Mouse (Mus musculus) heart, postnatal 10 days (tissue): ENCODE data around the gene Fhod1. TPM values are rescaled to one million over a fixed set of nuclear protein-coding genes. Genes with fewer than 3 reads are reported as not detected.

Experiments used
- DNase-seq, 2 experiments: peaks; one replicate each; pipeline ENCODE4 v3.0.0; 2021
- intact Hi-C: fragments of 180-260 bp; cut with DNase I; formaldehyde crosslinking; loops from one replicate; pipeline ENCODE4 v1.15.1; 2025
- total RNA-seq, 2 experiments: library from RNA; stranded (reverse); gene quantifications; 2 replicates each; pipeline ENCODE4 v1.2.3; 2021

Gene Fhod1
- total RNA-seq, 2 experiments from 2014 or later = 10.9 to 11.7 TPM

DNA sequence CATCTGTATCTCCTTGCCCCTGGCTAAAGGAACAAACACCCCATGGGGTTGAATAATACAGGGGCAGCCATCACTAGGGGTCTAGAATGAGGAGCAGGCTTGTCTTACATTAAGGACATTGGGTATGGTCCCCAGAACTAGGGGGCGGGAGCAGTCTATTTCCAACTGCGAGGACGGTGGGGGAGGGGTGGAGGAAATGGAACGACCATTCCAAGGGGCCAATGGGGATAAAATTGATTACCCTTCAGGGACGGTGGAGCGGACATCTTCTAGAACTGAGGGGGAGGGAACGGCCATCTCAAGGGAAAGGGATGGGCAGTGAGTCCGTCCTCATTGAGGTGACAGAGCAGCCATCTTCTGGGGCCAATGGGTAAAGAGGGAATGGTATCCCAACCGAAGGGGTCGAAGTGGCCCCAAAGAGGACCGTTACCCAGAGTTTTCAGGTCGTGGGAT, 22.1 kb downstream of the Fhod1 start:
- intact Hi-C loops = loop anchor here (2.0 kb wide), 2 partner anchors 21 to 27 kb away; partner anchors contain the start of gene Fhod1
- no peak for DNase-seq

DNA sequence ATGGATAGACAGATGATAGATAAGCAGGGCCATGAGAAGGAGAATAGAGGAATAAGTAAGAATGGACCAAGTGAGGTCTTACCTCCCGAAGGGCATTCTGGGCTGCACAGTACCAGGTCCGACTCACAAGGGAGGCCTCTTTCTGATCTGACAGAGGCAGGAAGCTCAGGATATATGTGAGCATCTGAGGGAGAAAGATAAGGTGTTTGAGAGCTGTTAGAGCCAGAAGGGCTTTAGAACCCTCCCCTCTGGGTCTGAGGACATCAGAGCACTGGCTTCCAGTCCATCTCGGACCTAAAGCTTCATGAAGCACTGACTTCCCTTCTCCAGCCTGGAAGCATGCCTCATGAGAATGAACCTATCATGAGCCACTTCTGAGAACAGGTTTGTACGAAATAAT, 24.6 kb downstream of the Fhod1 start:
- intact Hi-C loops = no loop called here
- DNase-seq = no peak

DNA sequence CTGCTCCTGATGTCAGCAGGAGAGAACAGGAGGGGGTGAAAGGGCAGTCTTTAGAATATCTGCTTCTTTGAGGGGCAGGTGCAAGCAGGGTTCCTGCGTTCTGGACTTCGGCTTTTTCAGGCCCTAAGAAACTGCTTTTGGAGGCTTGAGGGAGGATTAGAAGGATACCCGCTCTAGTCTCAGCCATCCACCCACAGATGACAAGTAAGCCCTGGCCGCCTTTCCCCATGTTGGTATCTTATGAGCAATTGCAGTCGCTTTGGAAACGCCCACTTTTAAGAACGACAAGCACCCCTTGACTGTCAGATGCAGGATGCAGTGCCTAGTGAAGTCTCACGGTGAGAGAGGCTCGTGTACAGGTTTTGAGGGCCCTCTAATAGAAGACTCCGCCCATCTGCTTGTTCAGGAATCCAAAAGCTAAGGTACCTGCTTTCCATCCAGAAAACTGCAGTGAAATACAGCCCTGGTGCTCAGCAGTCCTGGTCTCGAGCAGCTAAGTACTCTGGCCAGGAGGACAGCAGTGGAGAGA, 29.0 kb downstream of the Fhod1 start:
- intact Hi-C loops = no loop called here
- no peak for DNase-seq

DNA sequence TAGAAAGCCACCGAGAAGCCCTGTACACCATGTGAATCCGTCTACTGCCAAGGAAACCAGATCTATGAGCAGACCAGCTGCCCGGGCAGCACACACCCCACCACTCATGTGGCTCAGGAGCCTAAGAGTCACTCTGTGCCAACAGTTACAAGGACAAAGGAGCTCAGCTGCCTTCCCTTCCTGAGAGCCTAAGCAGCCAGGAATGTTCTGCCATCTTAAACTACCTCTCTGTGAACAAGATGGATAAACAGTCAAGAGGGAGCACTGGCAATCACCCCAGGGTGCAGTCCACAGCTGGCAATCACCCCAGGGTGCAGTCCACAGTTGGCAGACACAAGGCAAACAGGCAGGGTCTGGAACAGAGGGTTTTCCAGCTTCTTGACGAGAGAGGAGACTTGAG, 29.8 kb downstream of the Fhod1 start:
- intact Hi-C loops = no loop called here

DNA sequence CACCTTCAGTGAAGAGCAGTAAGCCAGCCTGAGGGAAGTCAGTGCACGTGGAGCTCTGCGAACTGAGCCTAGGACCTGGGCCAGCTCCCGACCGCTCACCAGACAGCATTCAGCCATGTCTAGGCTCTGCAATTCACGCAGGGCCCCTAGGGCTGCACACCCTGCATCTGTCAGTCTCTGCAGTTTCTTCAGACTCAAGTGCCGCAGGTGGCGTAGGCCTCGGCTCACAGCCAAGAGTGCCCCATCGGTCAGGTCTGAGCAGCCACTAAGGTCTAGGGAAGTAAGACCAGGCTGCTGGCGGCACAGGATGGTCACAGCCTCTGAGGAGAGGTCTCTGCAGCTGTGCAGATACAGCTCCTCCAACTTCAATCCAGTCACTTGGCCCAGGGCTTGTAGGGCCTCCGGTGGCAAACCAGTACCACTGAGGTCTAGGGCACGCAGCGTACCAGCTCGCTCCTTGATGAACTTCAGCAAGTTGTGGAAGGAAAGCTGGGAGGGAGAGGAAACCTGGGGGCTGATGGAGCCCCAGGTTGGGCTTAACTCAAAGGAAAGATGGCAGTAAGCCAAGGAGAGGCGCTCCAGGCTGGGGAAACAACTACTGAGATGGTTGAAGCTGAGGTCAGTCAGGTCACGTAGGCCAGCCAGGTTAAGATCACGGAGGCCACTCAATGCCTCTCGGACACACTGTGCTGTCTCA, 32.5 kb downstream of the Fhod1 start:
- no peak for DNase-seq
- intact Hi-C loops = no loop called here

More for the DNA sequence above, 29.8 kb downstream of the Fhod1 start:
- no peak for DNase-seq

DNA sequence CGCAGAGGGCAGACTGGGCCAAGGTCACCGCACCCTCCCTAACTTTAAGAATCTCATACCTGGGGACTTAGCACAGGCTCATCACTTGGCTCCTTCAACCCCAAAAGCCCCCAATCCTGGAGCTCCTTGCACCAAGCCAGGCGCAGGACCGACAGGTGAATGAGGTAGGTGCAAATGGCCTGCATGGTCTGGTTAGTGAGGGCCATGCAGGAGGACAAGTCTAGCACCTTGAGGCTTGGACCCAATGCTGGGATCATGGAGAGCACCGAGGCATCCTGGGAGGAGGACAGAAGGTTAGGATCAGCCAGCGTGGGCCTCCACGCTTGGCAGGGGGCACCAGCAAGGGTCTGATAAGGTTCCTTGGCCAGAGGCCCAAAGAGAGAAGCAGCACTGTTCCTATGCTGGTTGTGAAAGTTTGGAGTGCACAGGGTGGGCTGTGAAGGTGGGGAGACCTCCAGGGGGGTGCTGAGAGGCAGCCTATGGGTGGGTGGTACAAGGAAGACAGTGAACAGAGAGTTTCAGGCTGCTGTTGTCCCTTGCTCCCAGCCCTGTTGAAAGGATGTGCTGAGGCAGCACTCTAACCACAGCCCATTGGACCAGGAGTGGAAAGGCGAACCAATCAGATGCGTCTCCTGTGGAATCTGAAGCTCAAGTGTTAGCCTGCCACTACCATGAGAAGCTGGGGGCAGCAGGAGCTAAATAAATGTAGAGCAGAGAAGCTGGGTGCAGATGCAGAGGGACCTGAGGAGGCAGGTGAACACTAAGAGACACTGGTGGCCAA, 33.9 kb downstream of the Fhod1 start:
- intact Hi-C loops = no loop called here

DNA sequence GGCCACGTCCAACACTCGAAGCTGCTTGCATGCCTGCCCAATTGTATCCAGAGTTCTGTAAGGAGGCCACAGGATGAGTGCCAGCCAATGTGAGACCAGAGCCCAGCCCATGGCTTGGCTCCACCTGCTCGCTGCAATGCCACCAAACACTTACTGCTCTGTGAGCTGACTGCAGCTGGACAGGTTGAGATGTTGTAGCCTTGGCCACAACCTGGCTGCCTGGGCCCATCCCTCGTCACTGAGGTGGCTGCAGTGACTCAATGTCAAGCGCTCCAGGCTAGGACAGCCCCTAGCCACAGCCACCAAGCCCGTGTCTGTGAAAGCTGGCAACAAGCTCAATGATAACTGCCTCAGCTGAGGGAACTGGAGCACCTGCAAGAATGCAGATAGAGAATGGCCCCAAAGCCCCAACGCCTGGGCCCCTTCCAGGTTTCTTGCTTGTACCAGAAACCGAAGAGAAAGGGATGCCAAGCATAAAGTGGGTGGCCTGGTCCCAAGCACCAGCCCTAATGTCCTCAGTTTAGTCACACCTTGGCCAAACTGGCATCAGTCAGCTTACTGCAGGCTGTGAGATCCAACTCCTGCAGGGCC, 34.8 kb downstream of the Fhod1 start:
- DNase-seq = peak; percentile 51 to 54
- intact Hi-C loops = no loop called here

More for the DNA sequence above, 33.9 kb downstream of the Fhod1 start:
- no peak for DNase-seq

DNA sequence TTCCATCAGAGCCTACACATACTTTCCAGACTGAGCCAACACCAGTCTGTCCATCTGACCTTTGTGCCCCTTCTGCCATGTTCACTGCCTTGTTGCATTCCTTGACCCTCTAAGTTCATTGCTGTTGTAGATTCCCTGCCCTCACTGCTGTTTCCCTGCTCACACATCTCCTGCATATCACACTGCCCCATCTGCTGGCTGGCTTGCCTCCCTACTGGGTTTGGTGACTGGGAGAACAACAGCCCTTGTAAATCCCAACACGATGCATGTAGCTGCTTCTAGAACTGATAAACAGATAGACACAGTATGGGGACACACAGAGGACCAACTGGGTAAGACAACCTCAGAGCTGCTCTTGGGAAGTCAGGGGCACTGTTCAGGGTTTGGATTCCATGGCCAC, 36.0 kb downstream of the Fhod1 start:
- intact Hi-C loops = no loop called here
- DNase-seq = no peak

DNA sequence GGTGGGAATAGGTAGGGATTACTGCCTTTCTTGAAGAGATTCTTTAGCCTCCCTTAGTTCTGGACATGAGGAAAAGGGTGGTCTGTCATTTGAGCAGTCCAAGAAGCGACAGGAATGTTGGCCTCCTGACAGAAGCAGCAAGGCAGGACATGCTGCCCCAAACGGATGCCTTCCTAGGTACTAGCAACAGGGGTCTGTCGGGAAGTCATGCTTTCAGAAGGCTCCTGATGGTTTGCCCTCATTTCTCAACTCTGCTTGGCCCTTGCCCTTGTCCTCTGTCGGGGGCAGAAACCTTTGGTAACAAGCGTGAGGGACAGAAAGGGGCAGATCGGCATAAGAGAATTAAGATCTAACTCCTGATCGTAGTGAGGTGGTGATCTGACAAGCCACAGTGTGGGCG, 37.6 kb downstream of the Fhod1 start:
- DNase-seq = no peak
- intact Hi-C loops = no loop called here

DNA sequence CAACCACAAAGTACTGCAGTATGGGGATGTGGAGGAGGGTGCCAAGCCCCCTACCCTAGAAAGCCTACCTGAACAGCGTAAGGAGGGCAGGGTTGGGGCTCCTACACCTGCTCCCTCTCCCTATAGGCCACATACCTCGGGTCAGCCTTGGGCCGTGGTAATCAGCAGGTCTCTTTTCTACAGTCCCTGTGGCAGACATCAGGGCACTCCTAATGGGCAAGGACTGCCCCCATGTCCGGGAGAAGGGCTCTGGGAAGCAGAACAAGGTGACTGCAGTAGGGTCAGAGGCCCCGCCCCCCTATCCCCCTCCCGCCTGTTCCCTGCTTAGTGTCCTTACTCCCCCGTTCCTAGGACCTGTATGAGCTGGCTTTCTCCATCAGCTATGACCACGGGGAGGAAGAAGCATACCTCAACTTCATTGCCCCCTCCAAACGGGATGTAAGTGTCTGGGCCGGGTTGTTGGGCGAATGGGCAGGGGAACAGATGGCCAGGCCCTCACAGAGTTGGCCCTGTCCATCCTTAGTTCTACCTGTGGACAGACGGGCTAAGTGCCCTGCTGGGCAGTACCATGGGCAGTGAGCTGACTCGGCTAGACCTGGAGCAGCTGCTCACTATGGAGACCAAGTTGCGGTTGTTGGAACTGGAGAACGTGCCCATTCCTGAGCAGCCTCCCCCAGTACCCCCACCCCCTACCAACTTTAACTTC, 38.5 kb downstream of the Fhod1 start:
- intact Hi-C loops = no loop called here
- DNase-seq = no peak

DNA sequence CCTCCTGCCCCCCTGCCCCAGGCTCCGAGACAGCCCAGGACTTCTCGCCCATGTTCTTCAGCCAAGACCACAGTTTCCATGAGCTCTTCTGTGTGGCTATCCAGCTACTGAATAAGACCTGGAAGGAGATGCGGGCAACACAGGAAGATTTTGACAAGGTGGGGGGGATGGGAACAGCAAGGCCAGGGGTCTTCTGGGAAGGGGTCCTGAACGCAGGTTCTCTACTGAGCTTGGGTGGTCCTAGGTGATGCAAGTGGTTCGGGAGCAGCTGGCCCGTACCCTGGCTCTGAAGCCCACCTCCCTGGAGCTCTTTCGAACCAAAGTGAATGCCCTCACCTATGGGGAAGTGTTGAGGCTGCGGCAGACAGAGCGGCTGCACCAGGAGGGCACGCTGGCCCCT, 39.3 kb downstream of the Fhod1 start:
- intact Hi-C loops = no loop called here
- DNase-seq = no peak

DNA sequence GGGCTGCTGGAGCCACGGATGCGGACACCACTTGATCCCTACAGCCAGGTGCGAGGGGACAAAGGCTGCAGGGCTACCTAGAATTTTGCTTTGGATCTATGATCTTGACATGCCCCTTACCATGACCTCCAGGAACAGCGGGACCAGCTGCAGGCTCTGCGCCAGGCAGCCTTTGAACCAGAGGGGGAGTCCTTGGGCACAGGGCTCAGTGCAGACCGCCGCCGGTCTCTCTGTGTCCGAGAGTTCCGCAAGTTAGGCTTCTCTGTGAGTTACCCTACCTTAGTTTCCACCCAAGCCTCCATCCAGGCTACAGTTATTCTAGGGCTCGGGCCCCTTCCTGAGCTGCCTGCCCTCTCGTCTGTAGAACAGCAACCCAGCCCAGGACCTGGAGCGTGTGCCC, 40.1 kb downstream of the Fhod1 start:
- no peak for DNase-seq

DNA sequence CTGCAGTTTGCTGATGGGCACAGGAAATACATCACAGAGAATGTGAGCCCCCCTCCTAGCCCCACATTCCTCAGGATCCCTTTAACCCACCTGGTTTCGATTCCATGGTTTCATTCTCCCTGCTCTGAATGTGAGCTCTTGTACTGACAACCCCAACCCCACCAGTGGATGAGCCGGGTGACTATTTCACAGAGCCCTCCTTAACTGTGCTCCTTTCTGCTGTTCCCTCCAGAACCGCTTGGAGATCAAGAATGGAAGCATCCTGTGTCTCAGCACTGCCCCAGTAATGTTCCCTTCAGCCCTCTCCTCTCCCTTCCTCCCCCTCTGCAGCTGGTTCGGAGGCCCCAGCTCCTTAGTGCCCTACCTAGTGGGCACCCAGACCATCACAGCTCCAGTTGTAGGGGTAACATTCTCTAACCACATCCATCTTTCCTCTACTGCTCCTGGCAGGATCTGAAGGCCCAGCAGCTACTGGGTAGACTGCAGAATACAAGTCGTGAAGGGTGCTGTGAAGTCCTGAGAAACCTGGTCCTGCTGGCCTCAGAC, 41.5 kb downstream of the Fhod1 start:
- intact Hi-C loops = no loop called here
- no peak for DNase-seq

More for the DNA sequence above, 40.1 kb downstream of the Fhod1 start:
- intact Hi-C loops = no loop called here

DNA sequence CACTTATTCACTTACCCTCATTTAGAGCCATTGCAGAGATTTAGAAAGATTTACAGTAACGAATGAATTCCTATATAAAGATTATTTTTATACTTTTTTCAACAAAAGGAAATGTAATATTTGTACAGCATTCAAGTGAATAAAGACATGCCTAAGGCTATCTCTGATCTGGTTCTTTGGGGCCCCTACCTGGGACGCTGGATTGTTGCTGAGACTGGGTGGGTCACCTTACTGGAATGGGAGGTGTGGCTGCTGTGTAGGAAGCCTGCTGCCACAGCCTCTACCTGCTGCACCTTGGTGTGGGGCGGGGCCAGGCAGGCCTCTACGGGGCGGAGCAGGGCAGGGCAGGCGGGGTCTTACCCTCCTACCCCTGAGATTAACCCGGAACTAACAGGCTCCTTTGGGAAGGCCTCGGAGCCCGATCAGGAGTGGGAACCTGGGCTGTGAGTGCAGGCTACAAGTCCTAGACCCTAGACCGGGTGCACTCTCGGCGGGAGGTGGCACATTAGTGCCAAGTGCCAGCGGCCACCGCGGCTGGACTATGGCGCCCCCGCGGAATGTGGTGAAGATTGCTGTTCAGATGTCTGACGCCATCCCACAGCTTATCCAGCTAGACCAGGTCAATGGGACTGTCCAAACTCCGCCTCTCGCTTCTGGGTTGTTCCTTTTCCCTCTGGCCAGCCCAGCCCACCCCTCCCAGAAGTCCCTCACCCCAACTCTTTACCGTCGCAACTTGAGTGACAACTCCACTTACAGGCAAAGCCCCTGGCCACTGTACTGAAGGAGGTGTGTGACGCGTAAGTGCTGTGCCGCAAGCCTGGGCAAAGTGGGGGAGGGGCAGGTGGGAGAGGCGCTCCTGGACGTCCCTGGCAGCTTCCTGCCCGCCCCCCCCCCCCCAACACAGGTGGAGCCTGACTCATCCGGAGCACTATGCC, 42.3 kb downstream of the Fhod1 start, which contains the start of gene Elmo3:
TSS of gene Elmo3 (plus strand) at position 391 of the 935 bp plus-strand sequence.
- peak; percentile 59 to 62 for DNase-seq
- intact Hi-C loops = no loop called here

DNA sequence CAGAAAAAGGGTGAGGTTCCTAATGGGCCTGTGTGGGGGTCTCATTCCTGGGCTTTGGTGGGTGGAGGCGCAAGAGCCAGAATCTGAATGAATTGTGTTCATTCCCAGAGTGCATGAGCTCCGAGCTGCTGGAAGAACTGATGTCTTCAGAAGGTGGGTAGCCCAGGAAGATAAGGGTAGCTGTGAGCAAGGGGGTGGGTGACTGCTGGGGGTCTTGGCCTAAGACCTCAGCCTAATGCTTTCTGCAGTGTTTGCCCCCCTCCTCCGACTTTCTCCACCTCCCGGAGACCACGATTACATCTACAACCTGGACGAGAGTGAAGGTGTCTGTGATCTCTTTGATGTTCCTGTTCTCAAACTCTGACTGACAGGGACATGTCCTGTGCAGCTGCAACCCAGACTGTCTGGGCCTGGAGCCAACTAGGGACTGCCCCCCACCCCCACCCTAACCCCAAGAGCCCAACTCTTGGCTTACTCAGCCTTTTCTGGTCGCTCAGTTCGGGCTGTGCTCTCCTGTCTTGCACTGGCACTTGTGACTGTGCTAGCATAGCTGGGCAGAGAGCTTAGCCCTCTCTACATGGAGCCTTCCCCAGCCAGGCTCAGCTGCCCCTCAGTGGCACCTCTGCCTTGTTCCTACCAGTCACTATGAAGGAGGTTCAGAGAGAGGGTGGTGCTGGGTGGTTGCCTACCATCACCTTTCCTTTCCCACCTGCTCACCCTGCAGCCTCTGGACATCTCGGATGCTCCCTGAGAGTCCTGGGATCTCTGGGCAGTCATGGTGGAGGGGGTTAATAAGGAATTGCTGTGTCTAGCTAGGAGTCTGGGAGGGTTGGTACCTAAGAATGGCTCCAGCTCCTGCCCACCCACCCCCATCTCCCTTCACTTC, 43.2 kb downstream of the Fhod1 start:
- no peak for DNase-seq
- intact Hi-C loops = no loop called here

DNA sequence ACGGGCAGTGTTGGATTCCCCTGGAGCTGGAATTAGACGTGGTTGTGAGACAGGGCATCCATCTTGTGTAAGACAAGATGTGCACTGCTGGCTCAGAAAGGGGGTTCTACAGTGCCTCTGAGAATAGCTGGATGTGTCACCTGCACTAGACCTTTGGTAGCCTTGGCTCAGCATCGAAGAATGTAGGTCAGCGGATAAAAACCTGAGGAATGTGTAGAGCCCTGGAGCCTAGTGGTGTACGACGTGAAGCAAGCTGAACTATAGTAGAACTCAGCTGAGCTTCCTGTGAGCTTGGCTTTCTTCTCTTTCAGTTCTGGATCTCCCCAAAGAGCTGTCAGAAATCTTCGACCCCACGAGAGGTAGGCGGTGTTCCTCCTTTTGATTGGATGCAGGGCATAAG, 43.9 kb downstream of the Fhod1 start:
- intact Hi-C loops = no loop called here
- DNase-seq = no peak

DNA sequence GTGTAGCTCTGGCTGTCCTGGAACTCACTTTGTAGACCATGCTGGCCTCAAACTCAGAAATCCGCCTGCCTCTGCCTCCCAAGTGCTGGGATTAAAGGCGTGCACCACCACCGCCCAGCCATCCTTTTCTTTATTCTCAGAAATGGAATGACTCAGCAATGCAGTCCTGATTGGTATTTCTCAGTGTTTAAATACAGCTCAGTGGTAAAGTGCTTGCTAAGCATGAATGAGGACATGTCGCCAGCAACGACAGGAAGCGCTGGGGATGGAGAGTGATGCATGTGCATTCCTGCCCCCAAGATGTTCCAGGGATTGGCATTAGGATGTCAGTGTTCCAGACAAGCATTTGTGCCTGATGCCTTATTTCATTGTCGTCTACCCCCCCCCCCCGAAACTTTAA, 44.4 kb downstream of the Fhod1 start:
- DNase-seq = no peak
- intact Hi-C loops = no loop called here

DNA sequence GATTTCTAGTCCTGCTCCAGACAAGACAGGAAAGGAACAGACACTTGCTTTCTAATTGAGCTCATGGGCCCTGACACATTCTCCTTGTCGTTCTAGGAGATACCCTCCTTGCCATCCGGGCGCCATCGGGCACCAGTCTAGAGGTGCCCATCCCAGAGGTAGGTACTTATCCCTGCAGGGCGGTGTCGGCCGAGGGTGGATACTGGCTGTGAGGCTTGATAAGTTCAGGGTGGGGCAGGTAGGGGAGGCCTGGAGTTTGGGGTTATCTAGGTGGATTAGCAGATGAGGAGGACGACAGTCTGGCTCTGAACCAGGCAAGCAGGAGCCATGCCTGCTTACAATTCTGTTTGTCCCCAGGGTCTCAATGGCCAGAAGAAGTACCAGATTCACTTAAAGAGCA, 47.8 kb downstream of the Fhod1 start:
- DNase-seq = no peak
- intact Hi-C loops = loop anchor here (2.0 kb wide), 1 partner anchor 25 kb away; no protein-coding TSS in a partner anchor
